In genomic region chr3:88540085-88540484, GRCm38 (mm10) we compare ENCODE assay signal across 11 mouse cellular contexts. TPM values are rescaled to one million over a fixed set of nuclear protein-coding genes. Genes with fewer than 3 reads are reported as not detected.
A peak's percentile ranks its signal among the peaks of the same experiment; 100 is the strongest.
DNase-seq lines count a peak whose midpoint lies in the region; ATAC-seq and TF ChIP-seq lines count a peak whose summit lies in the region.
"Had no signal": no experiment of that assay in that cellular context is flagged by ENCODE, and none has a peak within 500 bp of the region (broad histone marks: within the 10 kb centered on the region; RNA-seq: fewer than 3 reads in every experiment).

No protein-coding gene starts in this region.

- peak overlapping the region; percentile 45; the same call in 1 of the 2 replicates for H3K27ac ChIP-seq in heart, embryonic 13.5 days (replicated peaks)
- peak overlapping the region; percentile 21 for H3K27ac ChIP-seq in ES-Bruce4 (ENCODE audit: insufficient read depth, low read length)
- H3K27ac ChIP-seq in forebrain, embryonic 12.5 days: peak overlapping the region; percentile 70
- peak overlapping the region; percentile 59; the same call in 1 of the 2 replicates for H3K27ac ChIP-seq in limb, embryonic 15.5 days

- H3K9ac ChIP-seq in heart, embryonic 13.5 days: peak overlapping the region; percentile 47
- no peak overlapping the region for H3K9ac ChIP-seq in ES-Bruce4 (ENCODE audit: low read depth, poor library complexity, severe bottlenecking)
- H3K9ac ChIP-seq in forebrain, embryonic 12.5 days: peak overlapping the region; percentile 40; the same call in 1 of the 2 replicates
- no peak overlapping the region for H3K9ac ChIP-seq in limb, embryonic 15.5 days

- DNase-seq in heart, postnatal 4 days: no peak
- no peak for DNase-seq in urinary bladder, postnatal 14 days (ENCODE audit: low spot score)
- DNase-seq in c-Kit-positive CD71-positive TER-119-positive erythroid progenitor cells, embryonic 14.5 days (ENCODE audit: low spot score): no peak
- DNase-seq in gastrocnemius, postnatal 14 days: no peak
- DNase-seq: lung, postnatal 10 days had no signal

- intact Hi-C loops in gastrocnemius, postnatal 14 days (cut with DNase I; ENCODE audit: low total_unique reads): no loop called here

- no peaks in the 10 kb centered on the region for H3K27me3 ChIP-seq in heart, embryonic 13.5 days (replicated peaks)
- no peaks in the 10 kb centered on the region for H3K27me3 ChIP-seq in ES-Bruce4 (ENCODE audit: control insufficient read depth, insufficient read depth, low read length, poor library complexity, severe bottlenecking)
- H3K27me3 ChIP-seq in forebrain, embryonic 12.5 days: no peaks in the 10 kb centered on the region
- H3K27me3 ChIP-seq in limb, embryonic 15.5 days: no peaks in the 10 kb centered on the region

- H3K36me3 ChIP-seq in heart, embryonic 13.5 days: peaks cover 49% of the 10 kb centered on the region
- peaks cover 8% of the 10 kb centered on the region; the same call in 1 of the 2 replicates for H3K36me3 ChIP-seq in ES-Bruce4 (ENCODE audit: control insufficient read depth, insufficient read depth, low read length, poor library complexity, severe bottlenecking)
- H3K36me3 ChIP-seq in forebrain, embryonic 12.5 days (replicated peaks): peaks cover 56% of the 10 kb centered on the region
- H3K36me3 ChIP-seq in limb, embryonic 15.5 days: peaks cover 49% of the 10 kb centered on the region

- 49% methylated on average over 5 of the region's 5 CpGs for WGBS in heart, embryonic 13.5 days
- WGBS in forebrain, embryonic 12.5 days: 47% methylated on average over 5 of the region's 5 CpGs
- WGBS in limb, embryonic 15.5 days: 72% methylated on average over 5 of the region's 5 CpGs

- no peak for TF ChIP-seq POLR2A in ES-Bruce4 (IDR thresholded peaks at IDR 0.05; ENCODE audit: insufficient read depth, low read length)

- no peaks in the 10 kb centered on the region for H3K9me3 ChIP-seq in heart, embryonic 13.5 days
- H3K9me3 ChIP-seq in ES-Bruce4 (replicated peaks; ENCODE audit: control insufficient read depth, insufficient read depth, low read length, poor library complexity, severe bottlenecking): no peaks in the 10 kb centered on the region
- H3K9me3 ChIP-seq in forebrain, embryonic 12.5 days: no peaks in the 10 kb centered on the region
- H3K9me3 ChIP-seq in limb, embryonic 15.5 days: no peaks in the 10 kb centered on the region

- peaks cover 51% of the 10 kb centered on the region for H3K4me1 ChIP-seq in heart, embryonic 13.5 days
- peaks cover 20% of the 10 kb centered on the region for H3K4me1 ChIP-seq in ES-Bruce4 (ENCODE audit: control insufficient read depth, insufficient read depth, low read length)
- peaks cover 74% of the 10 kb centered on the region for H3K4me1 ChIP-seq in forebrain, embryonic 12.5 days
- H3K4me1 ChIP-seq in limb, embryonic 15.5 days: peaks cover 57% of the 10 kb centered on the region

- ATAC-seq in heart, embryonic 13.5 days (ENCODE audit: extremely low read depth, insufficient number of reproducible peaks, low FRiP score, low TSS enrichment): no peak
- no peak for ATAC-seq in forebrain, embryonic 12.5 days (ENCODE audit: low FRiP score)
- ATAC-seq in limb, embryonic 15.5 days (ENCODE audit: insufficient number of reproducible peaks, low FRiP score, low TSS enrichment, low read depth): no peak

- no peak overlapping the region for H3K4me3 ChIP-seq in heart, embryonic 13.5 days
- H3K4me3 ChIP-seq in ES-Bruce4 (ENCODE audit: low read depth, low read length): no peak overlapping the region
- no peak overlapping the region for H3K4me3 ChIP-seq in forebrain, embryonic 12.5 days (replicated peaks)
- H3K4me3 ChIP-seq in limb, embryonic 15.5 days: no peak overlapping the region
- H3K4me3 ChIP-seq: erythroblast, embryonic 14.5 days had no signal

- no peak overlapping the region for H3K4me2 ChIP-seq in heart, embryonic 13.5 days
- peak overlapping the region; percentile 15; the same call in 1 of the 2 replicates for H3K4me2 ChIP-seq in forebrain, embryonic 12.5 days
- no peak overlapping the region for H3K4me2 ChIP-seq in limb, embryonic 15.5 days

- TF ChIP-seq CTCF in ES-Bruce4 (IDR thresholded peaks at IDR 0.05; ENCODE audit: low read depth, low read length): no peak

- TF ChIP-seq EP300 in ES-Bruce4 (IDR thresholded peaks at IDR 0.05; ENCODE audit: insufficient read depth, low read depth, low read length): no peak

RNA-seq across cellular contexts. Expression of gene Mex3a, which starts 7.9 kb away (rescaled TPM):
- 9.9 and 10.1 TPM in 2 replicates for polyA plus RNA-seq in heart, embryonic 13.5 days (2015; fragmentation: Nextera tagmentation; extraction: Ambion mirVana)
- total RNA-seq in heart, postnatal 4 days (2021): 10 to 100 TPM; 11.7 TPM
- 42.3 and 43.4 TPM in 2 replicates for polyA plus RNA-seq in ES-Bruce4 (2011; ENCODE audit: insufficient read depth, insufficient read length, low read depth, missing spikeins)
- polyA plus RNA-seq in forebrain, embryonic 12.5 days (2016; fragmentation: Nextera tagmentation; extraction: Ambion mirVana): 51.0 and 53.2 TPM in 2 replicates
- 17.6 and 21.0 TPM in 2 replicates for polyA plus RNA-seq in limb, embryonic 15.5 days (2015; fragmentation: Nextera tagmentation; extraction: Ambion mirVana)
- 1 to 10 TPM in 1 of 2 experiments, under 1 TPM in 1; 0.64 to 1.6 TPM for total RNA-seq in gastrocnemius, postnatal 14 days (2021)

RNA-seq across cellular contexts. Expression of gene Rab25, which starts 8.0 kb away (rescaled TPM):
- polyA plus RNA-seq in heart, embryonic 13.5 days (2015; fragmentation: Nextera tagmentation; extraction: Ambion mirVana): 1.1 and 1.5 TPM in 2 replicates
- total RNA-seq in heart, postnatal 4 days (2021): not detected
- polyA plus RNA-seq in ES-Bruce4 (2011; ENCODE audit: insufficient read depth, insufficient read length, low read depth, missing spikeins): 33.2 and 35.1 TPM in 2 replicates
- polyA plus RNA-seq in forebrain, embryonic 12.5 days (2016; fragmentation: Nextera tagmentation; extraction: Ambion mirVana): 0.82 and 1.2 TPM in 2 replicates
- polyA plus RNA-seq in limb, embryonic 15.5 days (2015; fragmentation: Nextera tagmentation; extraction: Ambion mirVana): 144 and 148 TPM in 2 replicates
- total RNA-seq in gastrocnemius, postnatal 14 days (2021): not detected
- total RNA-seq: layer of hippocampus, postnatal 14 days had no signal
- polyA plus RNA-seq: erythroblast, embryonic 14.5 days had no signal

RNA-seq across cellular contexts. Expression of gene Lamtor2, which starts 12.8 kb away (rescaled TPM):
- 131 and 150 TPM in 2 replicates for polyA plus RNA-seq in heart, embryonic 13.5 days (2015; fragmentation: Nextera tagmentation; extraction: Ambion mirVana)
- total RNA-seq in heart, postnatal 4 days (2021): 10 to 100 TPM; 81.9 to 89.1 TPM
- 138 and 151 TPM in 2 replicates for polyA plus RNA-seq in ES-Bruce4 (2011; ENCODE audit: insufficient read depth, insufficient read length, low read depth, missing spikeins)
- 137 and 138 TPM in 2 replicates for polyA plus RNA-seq in forebrain, embryonic 12.5 days (2016; fragmentation: Nextera tagmentation; extraction: Ambion mirVana)
- 194 and 207 TPM in 2 replicates for polyA plus RNA-seq in limb, embryonic 15.5 days (2015; fragmentation: Nextera tagmentation; extraction: Ambion mirVana)
- 10 to 100 TPM; 78.3 to 80.4 TPM for total RNA-seq in gastrocnemius, postnatal 14 days (2021)

RNA-seq across cellular contexts. Expression of gene Ubqln4, which starts 13.5 kb away (rescaled TPM):
- 33.1 and 34.1 TPM in 2 replicates for polyA plus RNA-seq in heart, embryonic 13.5 days (2015; fragmentation: Nextera tagmentation; extraction: Ambion mirVana)
- 10 to 100 TPM; 55.3 to 60.1 TPM for total RNA-seq in heart, postnatal 4 days (2021)
- polyA plus RNA-seq in ES-Bruce4 (2011; ENCODE audit: insufficient read depth, insufficient read length, low read depth, missing spikeins): 118 and 133 TPM in 2 replicates
- polyA plus RNA-seq in forebrain, embryonic 12.5 days (2016; fragmentation: Nextera tagmentation; extraction: Ambion mirVana): 64.1 and 64.4 TPM in 2 replicates
- 39.6 and 44.1 TPM in 2 replicates for polyA plus RNA-seq in limb, embryonic 15.5 days (2015; fragmentation: Nextera tagmentation; extraction: Ambion mirVana)
- total RNA-seq in gastrocnemius, postnatal 14 days (2021): 10 to 100 TPM; 42.0 to 45.5 TPM

RNA-seq across cellular contexts. Expression of gene Lmna, which starts 30.3 kb away (rescaled TPM):
- polyA plus RNA-seq in heart, embryonic 13.5 days (2015; fragmentation: Nextera tagmentation; extraction: Ambion mirVana): 86.7 and 97.1 TPM in 2 replicates
- total RNA-seq in heart, postnatal 4 days (2021): 100 to 1,000 TPM; 178 to 181 TPM
- polyA plus RNA-seq in ES-Bruce4 (2011; ENCODE audit: insufficient read depth, insufficient read length, low read depth, missing spikeins): 30.0 and 37.2 TPM in 2 replicates
- 23.2 and 25.8 TPM in 2 replicates for polyA plus RNA-seq in forebrain, embryonic 12.5 days (2016; fragmentation: Nextera tagmentation; extraction: Ambion mirVana)
- polyA plus RNA-seq in limb, embryonic 15.5 days (2015; fragmentation: Nextera tagmentation; extraction: Ambion mirVana): 635 and 751 TPM in 2 replicates
- 100 to 1,000 TPM; 125 to 161 TPM for total RNA-seq in gastrocnemius, postnatal 14 days (2021)

Comparison
In these comparisons a context has a peak if more than half of its experiments do, and no peak if none do; other contexts are left out.
1. H3K9ac ChIP-seq: peak in heart, embryonic 13.5 days (single experiment) and forebrain, embryonic 12.5 days (single experiment); none in ES-Bruce4 (single experiment) and limb, embryonic 15.5 days (single experiment).
2. RNA of gene Rab25, which starts 8.0 kb away (polyA plus RNA-seq): 144 to 148 TPM in limb, embryonic 15.5 days and 33.2 to 35.1 TPM in ES-Bruce4; 1.1 to 1.5 TPM in heart, embryonic 13.5 days and 0.82 to 1.2 TPM in forebrain, embryonic 12.5 days; every median in the first group is over 10 times any median in the second.
3. Peak in every context shown above with its lines, with median percentiles within 50 percentile points of each other: H3K27ac ChIP-seq.